Mouse (Mus musculus) limb, embryonic 14.5 days (tissue): ENCODE data around the gene Mfap1b. TPM values are rescaled to one million over a fixed set of nuclear protein-coding genes. Genes with fewer than 3 reads are reported as not detected.

ENCODE experiments used
- ATAC-seq: fragments of 200-750 bp; cut with Nextera tagmentation; 2 replicates; pipeline ENCODE4 v1.8.0; 2017; ENCODE audit warnings: low read depth, moderate number of reproducible peaks, moderate TSS enrichment; ENCODE audit not compliant: low FRiP score
- DNase-seq: peaks from one replicate; pipeline ENCODE4 v3.0.0-alpha.2; 2015; ENCODE audit warnings: low spot score
- H3K27ac ChIP-seq: fragments of 300-500 bp; sonication (generic); replicated peaks from 2 replicates; pipeline ENCODE4 v1.5.1; 2014; ENCODE audit warnings: low read depth, mild to moderate bottlenecking, low read length, moderate library complexity, mixed read lengths
- H3K27me3 ChIP-seq: fragments of 300-500 bp; sonication (generic); 2 replicates; pipeline ENCODE4 v1.6.1; 2014; ENCODE audit warnings: low read length, mixed read lengths; ENCODE audit not compliant: control insufficient read depth, insufficient read depth
- H3K36me3 ChIP-seq: fragments of 300-500 bp; sonication (generic); 2 replicates; pipeline ENCODE4 v1.6.1; 2014; ENCODE audit warnings: mild to moderate bottlenecking, low read length, moderate library complexity, mixed read lengths; ENCODE audit not compliant: control insufficient read depth, insufficient read depth
- H3K4me1 ChIP-seq: fragments of 300-500 bp; sonication (generic); 2 replicates; pipeline ENCODE4 v1.6.1; 2014; ENCODE audit warnings: antibody characterized with exemption, low read length, mixed read lengths; ENCODE audit not compliant: control insufficient read depth, insufficient read depth
- H3K4me2 ChIP-seq: fragments of 300-500 bp; sonication (generic); replicated peaks from 2 replicates; pipeline ENCODE4 v1.6.1; 2014; ENCODE audit warnings: low read depth, mild to moderate bottlenecking, low read length, moderate library complexity; ENCODE audit not compliant: severe bottlenecking
- H3K4me3 ChIP-seq: fragments of 300-500 bp; sonication (generic); replicated peaks from 2 replicates; pipeline ENCODE4 v1.5.1; 2014; ENCODE audit warnings: low read length
- H3K9ac ChIP-seq: fragments of 300-500 bp; sonication (generic); 2 replicates; pipeline ENCODE4 v1.6.1; 2014; ENCODE audit warnings: mild to moderate bottlenecking, low read depth, low read length, moderate library complexity; ENCODE audit not compliant: severe bottlenecking
- H3K9me3 ChIP-seq: fragments of 300-500 bp; sonication (generic); 2 replicates; pipeline ENCODE4 v1.6.1; 2016; ENCODE audit warnings: low read length; ENCODE audit not compliant: control insufficient read depth
- POLR2A ChIP-seq: fragments of 200-500 bp; IDR thresholded peaks from 2 replicates; pipeline ENCODE4 v1.8.0; 2012; ENCODE audit warnings: inconsistent platforms, mild to moderate bottlenecking, moderate library complexity, borderline replicate concordance; ENCODE audit not compliant: insufficient read depth, insufficient read length; ENCODE audit errors: extremely low read depth
- WGBS: fragments of 180-500 bp; shearing (Covaris S2); extraction: QIAGEN DNeasy Blood & Tissue Kit; methylation state at CpG from one replicate; pipeline ENCODE4 v1.1.7; 2014; 5-methylcytosine and 5-hydroxymethylcytosine counted together
- polyA plus RNA-seq, 2 experiments: library from polyadenylated mRNA; depleted of rRNA in 1 of 2; stranded (reverse) in 1 of 2; unstranded in 1 of 2; fragments of >200 nt; fragmentation: Nextera tagmentation in 1 of 2; extraction: Ambion mirVana in 1 of 2; gene quantifications; 2 replicates each; pipeline versions ENCODE4 v1.2.1 to v1.2.3; 2012 to 2014

Gene Mfap1b
- polyA plus RNA-seq, 2 experiments, result 16.8 to 54.1 TPM

- no peak overlapping the region for H3K9ac ChIP-seq
- peaks cover 13% of the 10 kb centered on the region; the same call in 1 of the 2 replicates for H3K36me3 ChIP-seq
- ATAC-seq (no peak), DNase-seq (no peak)
- H3K9me3 ChIP-seq, result no peaks in the 10 kb centered on the region
- H3K4me2 ChIP-seq, result no peak overlapping the region
- H3K27ac ChIP-seq, result no peak overlapping the region
- 90% methylated on average over 3 of the region's 3 CpGs for WGBS
- no peak overlapping the region for H3K4me3 ChIP-seq
- TF ChIP-seq POLR2A, result no peak
- no peaks in the 10 kb centered on the region for H3K27me3 ChIP-seq
- peaks cover 17% of the 10 kb centered on the region for H3K4me1 ChIP-seq
Observed at GRCm38 (mm10) chr2:121447006-121447405, 26.9 kb downstream of the Mfap1b start.

GRCm38 (mm10) chr2:121446506-121446905 lies 27.4 kb downstream of the Mfap1b start:
- Histone ChIP-seq H3K36me3 (peaks cover 11% of the 10 kb centered on the region; the same call in 1 of the 2 replicates), H3K27ac (no peak overlapping the region), H3K4me3 (no peak overlapping the region), H3K9me3 (no peaks in the 10 kb centered on the region), H3K9ac (no peak overlapping the region), H3K4me1 (peaks cover 22% of the 10 kb centered on the region), H3K27me3 (no peaks in the 10 kb centered on the region), H3K4me2 (no peak overlapping the region)
- TF ChIP-seq POLR2A, result no peak
- 68% methylated on average over 4 of the region's 4 CpGs for WGBS
- DNase-seq (no peak), ATAC-seq (no peak)

GRCm38 (mm10) chr2:121445117-121445516 lies 28.8 kb downstream of the Mfap1b start:
- Histone ChIP-seq H3K9ac (no peak overlapping the region), H3K27me3 (no peaks in the 10 kb centered on the region), H3K4me1 (peaks cover 12% of the 10 kb centered on the region), H3K4me3 (no peak overlapping the region), H3K4me2 (no peak overlapping the region), H3K36me3 (0 out of 2 replicates have a peak, but pooled peaks cover 1% of the 10 kb centered on the region), H3K27ac (no peak overlapping the region), H3K9me3 (no peaks in the 10 kb centered on the region)
- ATAC-seq, result no peak
- no peak for TF ChIP-seq POLR2A
- WGBS, result 80% methylated on average over 3 of the region's 3 CpGs
- DNase-seq, result no peak

- peak within 1 kb of the TSS; percentile 49 for H3K4me3 ChIP-seq
- 86% methylated on average over 1 of the region's 1 CpGs for WGBS
- peak within 1 kb of the TSS; percentile 89 for H3K4me2 ChIP-seq
- H3K4me1 ChIP-seq, result peaks cover 12% of the 10 kb centered on the region; the same call in 1 of the 2 replicates
- peaks cover 6% of the 10 kb centered on the region for H3K36me3 ChIP-seq
- peak within 1 kb of the TSS; percentile 53; the same call in 1 of the 2 replicates for H3K9ac ChIP-seq
- no peak for ATAC-seq
- H3K9me3 ChIP-seq, result no peaks in the 10 kb centered on the region
- DNase-seq, result no peak
- no peak for TF ChIP-seq POLR2A
- no peak within 1 kb of the TSS for H3K27ac ChIP-seq
- H3K27me3 ChIP-seq, result no peaks in the 10 kb centered on the region
Observed at GRCm38 (mm10) chr2:121444178-121444577, 29.7 kb downstream of the Mfap1b start, which contains the start of gene Ell3. Gene Ell3, minus strand, starts transcription at chr2:121444278.

- Histone ChIP-seq H3K4me3 (peak overlapping the region; percentile 49), H3K4me1 (peaks cover 12% of the 10 kb centered on the region; the same call in 1 of the 2 replicates), H3K27ac (no peak overlapping the region), H3K9ac (peak overlapping the region; percentile 53), H3K4me2 (peak overlapping the region; percentile 89), H3K36me3 (peaks cover 18% of the 10 kb centered on the region), H3K9me3 (no peaks in the 10 kb centered on the region), H3K27me3 (no peaks in the 10 kb centered on the region)
- ATAC-seq (no peak), DNase-seq (no peak)
- TF ChIP-seq POLR2A, result no peak
- 2% methylated on average over 8 of the region's 8 CpGs for WGBS
Observed at GRCm38 (mm10) chr2:121443068-121443349, 30.9 kb downstream of the Mfap1b start.

GRCm38 (mm10) chr2:121442259-121443067 lies 31.4 kb downstream of the Mfap1b start:
- no peak for TF ChIP-seq POLR2A
- 2% methylated on average over 27 of the region's 30 CpGs for WGBS
- peak; percentile 58 for ATAC-seq
- H3K4me1 ChIP-seq, result peaks cover 12% of the 10 kb centered on the region; the same call in 1 of the 2 replicates
- H3K36me3 ChIP-seq, result peaks cover 23% of the 10 kb centered on the region
- peak overlapping the region; percentile 49 for H3K4me3 ChIP-seq
- H3K4me2 ChIP-seq, result peak overlapping the region; percentile 89
- no peaks in the 10 kb centered on the region for H3K9me3 ChIP-seq
- no peak for DNase-seq
- H3K27ac ChIP-seq, result no peak overlapping the region
- H3K27me3 ChIP-seq, result no peaks in the 10 kb centered on the region
- peak overlapping the region; percentile 53 for H3K9ac ChIP-seq
